8 mouse cellular contexts compared by ENCODE assay signal in the genomic region with DNA sequence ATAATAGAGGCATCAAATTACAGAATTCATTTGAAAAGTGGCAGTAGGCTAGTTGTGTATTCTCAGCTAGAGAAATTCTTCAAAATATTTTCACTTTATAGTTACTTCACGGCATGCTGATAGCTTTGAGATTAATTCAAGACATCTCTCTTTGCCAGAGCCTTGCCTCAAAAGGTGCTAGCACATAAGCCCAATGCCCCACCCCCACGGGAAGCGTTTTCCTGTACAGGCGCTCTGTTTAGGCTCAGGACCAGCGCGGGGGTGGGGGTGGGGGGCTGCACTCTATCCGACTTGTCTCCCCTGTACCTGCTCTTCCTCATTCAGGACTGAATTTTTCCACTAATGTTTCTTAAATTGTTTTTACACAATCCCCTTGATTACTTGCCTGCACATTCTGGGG. TPM values are rescaled to one million over a fixed set of nuclear protein-coding genes. Genes with fewer than 3 reads are reported as not detected.
DNase-seq lines count a peak whose midpoint lies in the region; ATAC-seq and TF ChIP-seq lines count a peak whose summit lies in the region.
"Had no signal": no experiment of that assay in that cellular context is flagged by ENCODE, and none has a peak within 500 bp of the region (broad histone marks: within the 10 kb centered on the region; RNA-seq: fewer than 3 reads in every experiment).

No protein-coding gene starts in this region.

- DNase-seq in left cerebral cortex, adult 2 months (ENCODE audit: extremely low spot score in 1 of 2, low spot score in 2 of 2), result no peak
- DNase-seq in left cerebral cortex, postnatal 36 days (ENCODE audit: low spot score in 2 of 2), result no peak
- peak; percentile 38 for DNase-seq in limb, embryonic 10.5 days (ENCODE audit: low spot score)
- DNase-seq in stomach, postnatal 0 days (ENCODE audit: low spot score), result peak; percentile 48
- DNase-seq in layer of hippocampus, postnatal 14 days (ENCODE audit: low spot score in 2 of 2), result no peak

- intact Hi-C loops in left cerebral cortex, adult 2 months (cut with DNase I), result loop anchor here (2.0 to 5.0 kb wide), 2 partner anchors 61 to 95 kb away; no protein-coding TSS in a partner anchor
- intact Hi-C loops in left cerebral cortex, postnatal 36 days (cut with DNase I), result loop anchor here (5.0 to 10.0 kb wide), 2 partner anchors 99 to 167 kb away; no protein-coding TSS in a partner anchor

- peaks cover 16% of the 10 kb centered on the region for H3K4me1 ChIP-seq in embryonic facial prominence, embryonic 15.5 days
- H3K4me1 ChIP-seq in limb, embryonic 10.5 days, result peaks cover 33% of the 10 kb centered on the region
- H3K4me1 ChIP-seq in stomach, postnatal 0 days (replicated peaks; ENCODE audit: control insufficient read depth, insufficient read depth), result no peaks in the 10 kb centered on the region

- peaks cover 23% of the 10 kb centered on the region for H3K27me3 ChIP-seq in embryonic facial prominence, embryonic 15.5 days
- peaks cover 68% of the 10 kb centered on the region for H3K27me3 ChIP-seq in limb, embryonic 10.5 days (ENCODE audit: low read depth, poor library complexity, severe bottlenecking)
- H3K27me3 ChIP-seq in stomach, postnatal 0 days (ENCODE audit: control insufficient read depth, insufficient read depth, low read length), result peaks cover 3% of the 10 kb centered on the region; the same call in 1 of the 2 replicates

- H3K4me3 ChIP-seq in left cerebral cortex, adult 2 months, result peak overlapping the region; percentile 80; the same call in 1 of the 2 replicates
- peak overlapping the region; percentile 56; the same call in 1 of the 2 replicates for H3K4me3 ChIP-seq in embryonic facial prominence, embryonic 15.5 days (replicated peaks)
- peak overlapping the region; percentile 71; the same call in 1 of the 2 replicates for H3K4me3 ChIP-seq in limb, embryonic 10.5 days
- peak overlapping the region; percentile 53 for H3K4me3 ChIP-seq in stomach, postnatal 0 days (ENCODE audit: low read depth, low read length)

- no peaks in the 10 kb centered on the region for H3K9me3 ChIP-seq in embryonic facial prominence, embryonic 15.5 days (replicated peaks)
- no peaks in the 10 kb centered on the region for H3K9me3 ChIP-seq in limb, embryonic 10.5 days (replicated peaks)
- no peaks in the 10 kb centered on the region for H3K9me3 ChIP-seq in stomach, postnatal 0 days (ENCODE audit: control insufficient read depth, low read length)

- H3K4me2 ChIP-seq in embryonic facial prominence, embryonic 15.5 days (replicated peaks), result peak overlapping the region; percentile 100
- H3K4me2 ChIP-seq in stomach, postnatal 0 days (replicated peaks; ENCODE audit: low read depth), result peak overlapping the region; percentile 78

- 3% methylated on average over 7 of the region's 7 CpGs for WGBS in embryonic facial prominence, embryonic 15.5 days
- WGBS in limb, embryonic 10.5 days, result 0% methylated on average over 7 of the region's 7 CpGs
- WGBS in stomach, postnatal 0 days, result 3% methylated on average over 7 of the region's 7 CpGs

- no peak for ATAC-seq in embryonic facial prominence, embryonic 15.5 days (ENCODE audit: insufficient number of reproducible peaks, low FRiP score, low TSS enrichment, low read depth)
- no peak for ATAC-seq in stomach, postnatal 0 days (ENCODE audit: low FRiP score, low TSS enrichment)
- no peak for ATAC-seq in megakaryocyte progenitor cell, adult 5-6 weeks (replicated peaks; ENCODE audit: poor library complexity)

- no peak overlapping the region for H3K9ac ChIP-seq in embryonic facial prominence, embryonic 15.5 days
- no peak overlapping the region for H3K9ac ChIP-seq in stomach, postnatal 0 days (ENCODE audit: low read length)

- no peak for TF ChIP-seq EP300 in stomach, postnatal 0 days (optimal IDR thresholded peaks at IDR 0.05)

- H3K36me3 ChIP-seq in embryonic facial prominence, embryonic 15.5 days, result no peaks in the 10 kb centered on the region
- H3K36me3 ChIP-seq in limb, embryonic 10.5 days, result no peaks in the 10 kb centered on the region
- no peaks in the 10 kb centered on the region for H3K36me3 ChIP-seq in stomach, postnatal 0 days (ENCODE audit: control insufficient read depth, insufficient read depth, low read length)

- H3K27ac ChIP-seq in left cerebral cortex, adult 2 months, result no peak overlapping the region
- H3K27ac ChIP-seq in embryonic facial prominence, embryonic 15.5 days (replicated peaks), result no peak overlapping the region
- H3K27ac ChIP-seq in limb, embryonic 10.5 days, result no peak overlapping the region
- peak overlapping the region; percentile 36; the same call in 1 of the 2 replicates for H3K27ac ChIP-seq in stomach, postnatal 0 days (replicated peaks)

- no peak for TF ChIP-seq CTCF in left cerebral cortex, adult 2 months (IDR thresholded peaks at IDR 0.05)
- TF ChIP-seq CTCF in stomach, postnatal 0 days (IDR thresholded peaks at IDR 0.05; ENCODE audit: low read depth), result no peak

RNA-seq across cellular contexts. Expression of a gene that starts 1.3 kb away (rescaled TPM):
- 1 to 10 TPM; 9.5 to 9.7 TPM for total RNA-seq in left cerebral cortex, adult 2 months (2021)
- total RNA-seq in left cerebral cortex, postnatal 36 days (2021), result 1 to 10 TPM; 8.8 to 9.7 TPM
- 3.2 and 3.6 TPM in 2 replicates for polyA plus RNA-seq in embryonic facial prominence, embryonic 15.5 days (2015; fragmentation: Nextera tagmentation; extraction: Ambion mirVana)
- 0.59 and 0.78 TPM in 2 replicates for polyA plus RNA-seq in limb, embryonic 10.5 days (2016; fragmentation: Nextera tagmentation; extraction: Ambion mirVana)
- 20.3 and 20.5 TPM in 2 replicates for polyA plus RNA-seq in stomach, postnatal 0 days (2015; fragmentation: Nextera tagmentation; extraction: Ambion mirVana)
- total RNA-seq in layer of hippocampus, postnatal 14 days (2021), result 1 to 10 TPM; 2.1 to 4.1 TPM
- total RNA-seq in megakaryocyte progenitor cell, adult 5-6 weeks (2015), result not detected in 2 replicates
- not detected in 2 replicates for total RNA-seq in megakaryocyte progenitor cell, adult 5-6 weeks (2017)
- total RNA-seq: gastrocnemius, adult 8-10 months had no signal

Comparison
In these comparisons a context has a peak if more than half of its experiments do, and no peak if none do; other contexts are left out.
1. DNase-seq: peak in limb, embryonic 10.5 days (single experiment) and stomach, postnatal 0 days (single experiment); none in left cerebral cortex, adult 2 months (0 of 2), left cerebral cortex, postnatal 36 days (0 of 2) and layer of hippocampus, postnatal 14 days (0 of 2).
2. Peak in every context shown above with its lines, with median percentiles within 50 percentile points of each other: H3K4me3 ChIP-seq.